Mouse (Mus musculus): ENCODE measurements around the gene Dlgap1.
"Not testable (repeated sequence)": the region's sequence is repeated elsewhere in the genome, so short reads cannot be mapped to it uniquely, and the experiment has no call there.

The Dlgap1 gene

GRCm38 (mm10) chr17:70550793-70551192 lies 581.9 kb downstream of the Dlgap1 start:
- H3K27me3 ChIP-seq (ENCODE audit: insufficient read depth, low read length) = no peaks in the 10 kb centered on the region
- H3K4me3 ChIP-seq (replicated peaks; ENCODE audit: low read length) = no peak overlapping the region
- H3K9me3 ChIP-seq (ENCODE audit: low read length) = no peaks in the 10 kb centered on the region
- no peaks in the 10 kb centered on the region for H3K36me3 ChIP-seq (ENCODE audit: insufficient read depth, low read length)
- no peak for TF ChIP-seq CTCF (conservative IDR thresholded peaks at IDR 0.05; ENCODE audit: low read length)
- no peaks in the 10 kb centered on the region for H3K4me1 ChIP-seq (replicated peaks; ENCODE audit: low read depth, low read length)

GRCm38 (mm10) chr17:70561547-70561946 lies 592.7 kb downstream of the Dlgap1 start:
- Histone ChIP-seq H3K4me1 (replicated peaks; ENCODE audit: low read depth, low read length) (no peaks in the 10 kb centered on the region), H3K27me3 (ENCODE audit: insufficient read depth, low read length) (0 out of 2 replicates have a peak, but pooled peaks cover 2% of the 10 kb centered on the region), H3K36me3 (ENCODE audit: insufficient read depth, low read length) (no peaks in the 10 kb centered on the region), H3K4me3 (replicated peaks; ENCODE audit: low read length) (no peak overlapping the region), H3K9me3 (ENCODE audit: low read length) (peaks cover 25% of the 10 kb centered on the region)
- no peak for TF ChIP-seq CTCF (conservative IDR thresholded peaks at IDR 0.05; ENCODE audit: low read length)
- TF ChIP-seq POU5F1 (IDR thresholded peaks at IDR 0.05; ENCODE audit: borderline replicate concordance, low read length) = no peak
- no peak for TF ChIP-seq NANOG (IDR thresholded peaks at IDR 0.05; ENCODE audit: borderline replicate concordance, low read length)

GRCm38 (mm10) chr17:70570848-70571247 lies 602.0 kb downstream of the Dlgap1 start:
- Histone ChIP-seq H3K9me3 (ENCODE audit: low read length) (0 out of 2 replicates have a peak, but pooled peaks cover 3% of the 10 kb centered on the region), H3K4me3 (replicated peaks; ENCODE audit: low read length) (no peak overlapping the region), H3K27me3 (ENCODE audit: insufficient read depth, low read length) (no peaks in the 10 kb centered on the region), H3K36me3 (ENCODE audit: insufficient read depth, low read length) (no peaks in the 10 kb centered on the region), H3K4me1 (replicated peaks; ENCODE audit: low read depth, low read length) (no peaks in the 10 kb centered on the region)
- TF ChIP-seq NANOG (IDR thresholded peaks at IDR 0.05; ENCODE audit: borderline replicate concordance, low read length) (no peak), CTCF (conservative IDR thresholded peaks at IDR 0.05; ENCODE audit: low read length) (no peak), POU5F1 (IDR thresholded peaks at IDR 0.05; ENCODE audit: borderline replicate concordance, low read length) (no peak)

GRCm38 (mm10) chr17:70583042-70583441 lies 614.2 kb downstream of the Dlgap1 start:
- Histone ChIP-seq H3K4me1 (replicated peaks; ENCODE audit: low read depth, low read length) (no peaks in the 10 kb centered on the region), H3K36me3 (ENCODE audit: insufficient read depth, low read length) (no peaks in the 10 kb centered on the region), H3K9me3 (ENCODE audit: low read length) (no peaks in the 10 kb centered on the region), H3K4me3 (replicated peaks; ENCODE audit: low read length) (no peak overlapping the region), H3K27me3 (ENCODE audit: insufficient read depth, low read length) (no peaks in the 10 kb centered on the region)
- TF ChIP-seq POU5F1 (IDR thresholded peaks at IDR 0.05; ENCODE audit: borderline replicate concordance, low read length) (no peak), CTCF (conservative IDR thresholded peaks at IDR 0.05; ENCODE audit: low read length) (no peak), NANOG (IDR thresholded peaks at IDR 0.05; ENCODE audit: borderline replicate concordance, low read length) (no peak)

- H3K27me3 ChIP-seq (ENCODE audit: insufficient read depth, low read length) = no peaks in the 10 kb centered on the region
- peaks cover 5% of the 10 kb centered on the region for H3K4me1 ChIP-seq (replicated peaks; ENCODE audit: low read depth, low read length)
- TF ChIP-seq POU5F1 (IDR thresholded peaks at IDR 0.05; ENCODE audit: borderline replicate concordance, low read length) = no peak
- TF ChIP-seq NANOG (IDR thresholded peaks at IDR 0.05; ENCODE audit: borderline replicate concordance, low read length) = no peak
- TF ChIP-seq CTCF (conservative IDR thresholded peaks at IDR 0.05; ENCODE audit: low read length) = no peak
Measured at GRCm38 (mm10) chr17:70586735-70587425, 618.0 kb downstream of the Dlgap1 start.

GRCm38 (mm10) chr17:70587975-70588630 lies 619.2 kb downstream of the Dlgap1 start:
- H3K9me3 ChIP-seq (ENCODE audit: low read length); H3K27me3 ChIP-seq (ENCODE audit: insufficient read depth, low read length); H3K4me3 ChIP-seq (replicated peaks; ENCODE audit: low read length); H3K36me3 ChIP-seq (ENCODE audit: insufficient read depth, low read length): not testable (repeated sequence)
- H3K4me1 ChIP-seq (replicated peaks; ENCODE audit: low read depth, low read length) = peaks cover 11% of the 10 kb centered on the region

More at GRCm38 (mm10) chr17:70586735-70587425, 618.0 kb downstream of the Dlgap1 start:
- Histone ChIP-seq H3K4me3 (replicated peaks; ENCODE audit: low read length) (no peak overlapping the region), H3K36me3 (ENCODE audit: insufficient read depth, low read length) (no peaks in the 10 kb centered on the region), H3K9me3 (ENCODE audit: low read length) (no peaks in the 10 kb centered on the region)

GRCm38 (mm10) chr17:70588691-70589090 lies 619.8 kb downstream of the Dlgap1 start:
- no peaks in the 10 kb centered on the region for H3K27me3 ChIP-seq (ENCODE audit: insufficient read depth, low read length)
- H3K4me1 ChIP-seq (replicated peaks; ENCODE audit: low read depth, low read length) = peaks cover 11% of the 10 kb centered on the region
- TF ChIP-seq NANOG (IDR thresholded peaks at IDR 0.05; ENCODE audit: borderline replicate concordance, low read length) = no peak
- TF ChIP-seq CTCF (conservative IDR thresholded peaks at IDR 0.05; ENCODE audit: low read length) = no peak
- TF ChIP-seq POU5F1 (IDR thresholded peaks at IDR 0.05; ENCODE audit: borderline replicate concordance, low read length) = no peak
- no peaks in the 10 kb centered on the region for H3K36me3 ChIP-seq (ENCODE audit: insufficient read depth, low read length)
- H3K4me3 ChIP-seq (replicated peaks; ENCODE audit: low read length) = no peak overlapping the region
- no peaks in the 10 kb centered on the region for H3K9me3 ChIP-seq (ENCODE audit: low read length)

- H3K36me3 ChIP-seq (ENCODE audit: insufficient read depth, low read length) = no peaks in the 10 kb centered on the region
- no peaks in the 10 kb centered on the region for H3K27me3 ChIP-seq (ENCODE audit: insufficient read depth, low read length)
- no peaks in the 10 kb centered on the region for H3K9me3 ChIP-seq (ENCODE audit: low read length)
- H3K4me3 ChIP-seq (replicated peaks; ENCODE audit: low read length) = no peak overlapping the region
- peaks cover 11% of the 10 kb centered on the region for H3K4me1 ChIP-seq (replicated peaks; ENCODE audit: low read depth, low read length)
- TF ChIP-seq POU5F1 (IDR thresholded peaks at IDR 0.05; ENCODE audit: borderline replicate concordance, low read length) (no peak), CTCF (conservative IDR thresholded peaks at IDR 0.05; ENCODE audit: low read length) (no peak), NANOG (IDR thresholded peaks at IDR 0.05; ENCODE audit: borderline replicate concordance, low read length) (no peak)
Measured at GRCm38 (mm10) chr17:70589140-70589539, 620.3 kb downstream of the Dlgap1 start.

GRCm38 (mm10) chr17:70590506-70590905 lies 621.6 kb downstream of the Dlgap1 start:
- Histone ChIP-seq H3K27me3 (ENCODE audit: insufficient read depth, low read length) (no peaks in the 10 kb centered on the region), H3K9me3 (ENCODE audit: low read length) (no peaks in the 10 kb centered on the region), H3K4me3 (replicated peaks; ENCODE audit: low read length) (no peak overlapping the region), H3K4me1 (replicated peaks; ENCODE audit: low read depth, low read length) (peaks cover 11% of the 10 kb centered on the region), H3K36me3 (ENCODE audit: insufficient read depth, low read length) (no peaks in the 10 kb centered on the region)
- TF ChIP-seq POU5F1 (IDR thresholded peaks at IDR 0.05; ENCODE audit: borderline replicate concordance, low read length) (no peak), NANOG (IDR thresholded peaks at IDR 0.05; ENCODE audit: borderline replicate concordance, low read length) (no peak), CTCF (conservative IDR thresholded peaks at IDR 0.05; ENCODE audit: low read length) (no peak)
